Mouse (Mus musculus) bone marrow, adult 2 months (tissue): ENCODE measurements around the gene Klhdc7b. TPM values are rescaled to one million over a fixed set of nuclear protein-coding genes. Genes with fewer than 3 reads are reported as not detected.
"Not testable (repeated sequence)": the region's sequence is repeated elsewhere in the genome, so short reads cannot be mapped to it uniquely, and the experiment has no call there.

Source experiments
- H3K27ac ChIP-seq: fragments of 200-500 bp; 2 replicates; pipeline ENCODE4 v1.5.1; 2012; ENCODE audit warnings: low read depth, mild to moderate bottlenecking, control low read depth, inconsistent platforms, low read length; ENCODE audit not compliant: control insufficient read depth, poor library complexity, insufficient read depth
- H3K4me1 ChIP-seq: fragments of 200-500 bp; 2 replicates; pipeline ENCODE4 v1.6.1; 2011; ENCODE audit warnings: low read length; ENCODE audit not compliant: control insufficient read depth, insufficient read depth
- H3K4me3 ChIP-seq: fragments of 200-500 bp; replicated peaks from 2 replicates; pipeline ENCODE3; 2011; ENCODE audit warnings: mild to moderate bottlenecking, low read depth, low read length, control low read depth; ENCODE audit not compliant: control insufficient read depth
- CTCF ChIP-seq: fragments of 200-500 bp; IDR thresholded peaks from 2 replicates; pipeline ENCODE4 v1.5.1; 2011; ENCODE audit warnings: low read length, control low read depth; ENCODE audit not compliant: control insufficient read depth, insufficient read depth
- POLR2A ChIP-seq: fragments of 200-500 bp; IDR thresholded peaks from 2 replicates; pipeline ENCODE4 v1.6.1; 2011; ENCODE audit warnings: low read depth, mild to moderate bottlenecking, control low read depth, low read length, borderline replicate concordance; ENCODE audit not compliant: control insufficient read depth
- WGBS: fragments of 180-500 bp; shearing (Covaris S2); methylation state at CpG from one replicate; pipeline ENCODE4 v1.1.7; 2018; 5-methylcytosine and 5-hydroxymethylcytosine counted together
- polyA plus RNA-seq: library from polyadenylated mRNA; stranded (reverse); fragments of >200 nt; gene quantifications from 2 replicates; pipeline ENCODE4 v1.2.4, GENCODE M21; 2011; ENCODE audit warnings: low replicate concordance; ENCODE audit not compliant: missing spikeins, insufficient read depth, insufficient read length

The Klhdc7b gene
- polyA plus RNA-seq, 1 experiment = not detected

DNA sequence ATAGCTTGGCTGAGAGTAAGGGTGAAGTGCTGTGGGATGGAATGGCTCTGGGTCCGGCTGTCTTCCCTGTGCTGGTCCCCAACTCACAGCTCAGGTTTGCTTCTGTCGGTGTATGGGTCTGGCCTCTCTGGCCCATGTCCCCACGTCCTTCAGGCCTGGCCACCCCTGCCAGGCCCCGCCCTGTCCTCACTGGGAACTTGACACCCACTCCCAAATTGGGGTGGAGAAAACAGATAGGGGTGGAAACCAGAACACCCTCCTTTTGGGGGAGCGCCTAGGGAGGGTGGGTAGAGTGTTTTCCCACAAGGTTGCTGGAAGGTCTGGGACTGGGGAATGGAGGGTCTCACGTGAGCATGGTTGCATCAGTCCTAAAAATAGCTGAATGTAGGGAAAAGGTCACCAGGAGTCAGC lies 41.0 kb downstream of the Klhdc7b start, which contains the start of gene Cpt1b:
Cpt1b (minus strand) TSS at position 153 of the 411 bp plus-strand sequence.
- no peak within 1 kb of the TSS for H3K4me3 ChIP-seq
- no peak within 1 kb of the TSS for H3K27ac ChIP-seq
- 85% methylated on average over 6 of the region's 6 CpGs for WGBS
- H3K4me1 ChIP-seq = peaks cover 1% of the 10 kb centered on the region; the same call in 1 of the 2 replicates
- TF ChIP-seq CTCF (no peak), POLR2A (no peak)

GRCm38 (mm10) chr15:89426716-89427115 lies 42.0 kb downstream of the Klhdc7b start:
- no peak for TF ChIP-seq CTCF
- TF ChIP-seq POLR2A = no peak
- WGBS = 89% methylated on average over 10 of the region's 10 CpGs
- Histone ChIP-seq H3K27ac (no peak overlapping the region), H3K4me1 (peaks cover 1% of the 10 kb centered on the region; the same call in 1 of the 2 replicates), H3K4me3 (no peak overlapping the region)

DNA sequence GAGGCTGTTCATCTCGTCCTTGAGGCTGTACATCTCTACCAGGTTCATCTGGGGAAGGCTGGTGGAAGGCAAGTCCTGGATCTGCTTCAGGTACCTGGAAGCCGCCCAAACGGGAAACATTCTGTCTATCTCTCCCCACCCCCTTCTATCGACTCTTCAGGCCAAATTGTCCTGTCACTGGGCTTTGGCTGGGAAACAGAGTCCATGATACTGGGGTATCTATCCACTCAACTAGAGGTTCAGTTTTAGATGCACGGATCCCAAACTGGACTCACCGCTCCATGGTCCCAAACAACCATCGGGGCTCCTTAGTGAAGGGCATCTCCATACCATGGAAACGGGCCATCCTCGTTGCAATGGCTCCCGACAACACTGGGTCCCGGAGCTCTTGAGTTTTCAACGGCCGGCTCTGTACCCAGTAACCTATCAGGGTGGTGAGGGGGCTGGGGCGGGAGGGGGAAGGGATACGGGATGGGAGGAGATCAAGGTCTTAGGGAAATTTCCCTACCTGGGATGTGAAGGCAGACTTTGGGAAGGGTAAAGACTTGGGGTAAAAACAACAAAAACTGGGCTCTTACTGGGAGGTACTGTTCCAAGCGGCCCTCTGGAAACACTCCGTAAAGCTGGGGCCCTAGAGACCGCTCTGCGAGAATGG lies 43.5 kb downstream of the Klhdc7b start:
- 93% methylated on average over 19 of the region's 19 CpGs for WGBS
- no peak for TF ChIP-seq CTCF
- no peak for TF ChIP-seq POLR2A
- no peak overlapping the region for H3K4me3 ChIP-seq
- H3K4me1 ChIP-seq = peaks cover 1% of the 10 kb centered on the region; the same call in 1 of the 2 replicates
- H3K27ac ChIP-seq = no peak overlapping the region

DNA sequence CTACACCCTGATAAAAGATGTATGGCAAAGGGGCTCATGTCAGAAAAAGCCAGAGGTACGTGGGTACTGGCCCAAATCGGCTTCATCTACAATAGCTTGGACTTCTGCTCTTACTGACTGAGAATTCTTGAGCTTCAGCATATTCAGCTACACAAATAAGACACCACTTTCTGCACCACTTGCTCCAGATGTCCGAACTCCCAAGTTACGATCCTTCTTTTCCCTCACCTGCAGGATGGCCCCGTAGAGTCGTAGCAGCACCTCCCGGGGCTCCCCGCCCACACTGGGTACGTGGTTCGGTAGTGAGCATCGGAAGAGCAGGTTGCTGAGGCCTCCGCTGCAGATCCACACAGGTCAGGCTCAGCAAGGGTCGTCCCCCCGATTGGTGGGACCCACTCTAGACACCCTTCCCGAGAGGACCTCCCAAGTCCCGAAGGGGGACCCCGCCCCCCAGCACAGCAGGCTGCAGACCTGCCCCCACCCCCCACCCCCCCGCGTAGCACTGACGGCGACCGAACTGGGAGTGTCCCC lies 44.2 kb downstream of the Klhdc7b start:
- TF ChIP-seq POLR2A (no peak), CTCF (no peak)
- Histone ChIP-seq H3K27ac (no peak overlapping the region; the same call in 1 of the 2 replicates), H3K4me3 (peak overlapping the region; percentile 93), H3K4me1 (peaks cover 1% of the 10 kb centered on the region; the same call in 1 of the 2 replicates)
- WGBS = 10% methylated on average over 22 of the region's 22 CpGs

DNA sequence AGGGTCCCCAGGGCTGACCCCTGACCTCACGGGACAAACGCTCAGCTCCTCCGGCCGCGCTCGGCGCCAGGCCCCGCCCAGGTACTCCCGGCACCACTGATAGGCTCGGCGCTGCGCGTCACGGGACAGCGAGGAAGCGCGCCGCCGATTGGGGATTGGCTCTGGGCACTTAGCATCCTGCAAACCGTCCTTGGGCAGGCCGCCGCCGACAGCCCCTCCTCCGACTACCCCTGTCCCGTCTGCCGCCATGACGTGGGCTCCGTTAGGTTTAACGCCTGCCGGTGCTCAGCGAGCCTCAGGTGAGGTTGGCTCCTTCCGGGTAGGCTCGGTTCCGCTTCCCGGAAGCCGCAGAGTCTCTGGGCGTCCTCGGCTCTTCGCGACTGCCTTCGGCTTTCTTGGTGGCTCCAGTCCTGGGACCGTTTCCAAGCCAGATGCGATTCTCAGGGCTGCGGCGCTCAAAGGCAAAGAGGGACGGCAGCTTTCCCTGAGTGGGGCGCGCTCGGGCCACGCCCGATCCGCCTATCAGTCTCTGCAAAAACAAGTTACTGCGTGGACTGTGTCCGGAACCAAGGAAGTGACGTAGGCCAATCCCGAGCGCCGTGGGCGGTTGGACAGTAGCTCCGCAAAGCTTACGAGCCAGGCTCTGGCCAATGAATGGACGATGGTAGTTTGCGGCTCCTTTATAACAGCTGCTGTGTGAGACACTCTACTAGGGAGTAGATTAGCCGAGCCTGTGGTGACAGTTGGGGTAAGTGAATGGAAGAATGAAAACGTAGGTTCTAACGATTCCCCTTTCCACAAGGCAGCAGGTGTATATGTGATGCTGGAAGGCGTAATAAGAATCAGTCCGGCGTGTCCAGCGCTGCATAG lies 44.9 kb downstream of the Klhdc7b start, which contains the start of the genes C730034F03Rik, Gm44502 and Chkb:
C730034F03Rik (plus strand) TSS at position 238 of the 870 bp plus-strand sequence.
Gm44502 (minus strand) TSS at position 345 of the 870 bp plus-strand sequence.
Chkb (minus strand) TSS at position 557 of the 870 bp plus-strand sequence.
- WGBS = under 1% methylated on average over 70 of the region's 70 CpGs
- peak within 1 kb of the TSS; percentile 99 for H3K27ac ChIP-seq

DNA sequence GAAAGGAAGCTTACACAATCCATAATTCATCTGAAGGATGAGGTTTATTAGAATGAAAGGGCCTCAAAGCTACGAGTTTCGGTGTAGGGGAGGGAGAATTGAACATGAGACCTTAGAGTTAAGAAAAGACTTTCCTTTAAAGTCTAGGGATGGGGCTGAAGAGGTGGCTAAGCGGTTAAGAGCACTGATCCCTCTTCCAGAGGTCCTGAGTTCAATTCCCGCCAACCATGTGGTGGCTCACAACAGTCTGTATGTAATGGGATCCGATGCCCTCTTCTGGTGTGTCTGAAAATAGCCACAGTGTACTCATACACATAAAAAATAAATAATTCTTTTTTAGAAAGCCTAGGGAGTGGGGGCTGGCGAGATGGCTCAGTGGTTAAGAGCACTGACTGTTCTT lies 45.6 kb downstream of the Klhdc7b start:
- no peak for TF ChIP-seq CTCF
- TF ChIP-seq POLR2A = no peak
- H3K27ac ChIP-seq = peak overlapping the region; percentile 99
- peak overlapping the region; percentile 93 for H3K4me3 ChIP-seq
- H3K4me1 ChIP-seq = peaks cover 1% of the 10 kb centered on the region; the same call in 1 of the 2 replicates
- WGBS = 23% methylated on average over 6 of the region's 6 CpGs

More for the DNA sequence above, 44.9 kb downstream of the Klhdc7b start, which contains the start of the genes C730034F03Rik, Gm44502 and Chkb:
- peaks cover 1% of the 10 kb centered on the region; the same call in 1 of the 2 replicates for H3K4me1 ChIP-seq
- TF ChIP-seq POLR2A (peak; percentile 53), CTCF (no peak)
- H3K4me3 ChIP-seq = peak within 1 kb of the TSS; percentile 93

- not testable (repeated sequence) for H3K27ac ChIP-seq, H3K4me1 ChIP-seq
- 23% methylated on average over 9 of the region's 9 CpGs for WGBS
- H3K4me3 ChIP-seq = peak overlapping the region; percentile 30
These were observed 46.1 kb downstream of the Klhdc7b start for GRCm38 (mm10) chr15:89430771-89431170.

DNA sequence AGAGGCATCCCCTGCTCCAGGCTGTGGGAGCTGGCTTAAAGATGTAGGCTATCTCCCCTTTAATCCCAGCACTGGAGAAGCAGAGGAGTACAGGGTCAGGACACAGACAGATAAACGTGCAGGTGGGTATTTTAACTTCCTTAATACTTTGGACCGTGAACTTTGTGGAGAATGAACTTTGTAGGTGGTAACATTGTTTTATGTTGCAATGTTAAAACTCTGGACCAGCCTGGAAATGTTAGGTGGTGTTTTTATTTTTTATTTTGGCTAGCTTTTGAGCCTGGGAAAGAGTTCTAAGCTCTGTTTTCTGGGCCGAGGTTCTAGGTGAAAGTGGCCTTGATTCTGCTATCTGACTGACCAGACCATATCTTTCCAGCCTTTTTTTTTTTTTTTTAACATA lies 46.6 kb downstream of the Klhdc7b start:
- 52% methylated on average over 3 of the region's 3 CpGs for WGBS
- H3K4me3 ChIP-seq = no peak overlapping the region
- no peak overlapping the region for H3K27ac ChIP-seq
- H3K4me1 ChIP-seq = peaks cover 1% of the 10 kb centered on the region; the same call in 1 of the 2 replicates
- no peak for TF ChIP-seq POLR2A
- no peak for TF ChIP-seq CTCF

- Histone ChIP-seq H3K27ac (no peak overlapping the region), H3K4me3 (no peak overlapping the region), H3K4me1 (peaks cover 1% of the 10 kb centered on the region; the same call in 1 of the 2 replicates)
- no peak for TF ChIP-seq CTCF
- TF ChIP-seq POLR2A = no peak
- whole genome bisulfite sequencing = 90% methylated on average over 6 of the region's 6 CpGs
These were observed 47.1 kb downstream of the Klhdc7b start for GRCm38 (mm10) chr15:89431806-89432205.
